Mouse (Mus musculus) induced T-regulatory cell, adult 2 months (primary cell): ENCODE measurements around the gene Dok3.

Source experiments
- DNase-seq: peaks from one replicate; pipeline ENCODE4 v3.0.0-alpha.2; 2012; ENCODE audit warnings: low read depth

Dok3 gene

GRCm38 (mm10) chr13:55477492-55477891 is 51.6 kb downstream of the Dok3 start:
- DNase-seq, result no peak

- no peak for DNase-seq
Measured at GRCm38 (mm10) chr13:55476256-55476655, 52.8 kb downstream of the Dok3 start.

GRCm38 (mm10) chr13:55475750-55476149 is 53.3 kb downstream of the Dok3 start:
- DNase-seq, result no peak

- DNase-seq, result peak; percentile 54
Measured at GRCm38 (mm10) chr13:55474621-55475069, 54.5 kb downstream of the Dok3 start.

- DNase-seq, result peak; percentile 31
Measured at GRCm38 (mm10) chr13:55473961-55474360, 55.1 kb downstream of the Dok3 start.
